Mouse (Mus musculus) 3T3-L1 (cell line): ENCODE data around the gene Vps8.

Experiments
- DNase-seq: peaks from one replicate; pipeline ENCODE4 v3.0.0-alpha.2; 2015; ENCODE audit warnings: low read depth, low spot score

Gene Vps8

GRCm38 (mm10) chr16:21478376-21478775, 55.5 kb downstream of the Vps8 start:
- DNase-seq: no peak

- no peak for DNase-seq
These were observed 60.9 kb downstream of the Vps8 start for GRCm38 (mm10) chr16:21483803-21484202.

- DNase-seq: no peak
These were observed 62.8 kb downstream of the Vps8 start for GRCm38 (mm10) chr16:21485716-21486115.

- DNase-seq: peak; percentile 78
These were observed 65.5 kb downstream of the Vps8 start for GRCm38 (mm10) chr16:21488413-21488812.

- no peak for DNase-seq
These were observed 69.4 kb downstream of the Vps8 start for GRCm38 (mm10) chr16:21492346-21492745.

- DNase-seq: no peak
These were observed 70.0 kb downstream of the Vps8 start for GRCm38 (mm10) chr16:21492894-21493293.

GRCm38 (mm10) chr16:21494681-21495080, 71.8 kb downstream of the Vps8 start:
- no peak for DNase-seq

GRCm38 (mm10) chr16:21496799-21497198, 73.9 kb downstream of the Vps8 start:
- DNase-seq: no peak

GRCm38 (mm10) chr16:21497627-21498026, 74.7 kb downstream of the Vps8 start:
- DNase-seq: no peak

GRCm38 (mm10) chr16:21498984-21499383, 76.1 kb downstream of the Vps8 start:
- peak; percentile 21 for DNase-seq

GRCm38 (mm10) chr16:21499656-21500055, 76.7 kb downstream of the Vps8 start:
- no peak for DNase-seq

- DNase-seq: no peak
These were observed 95.9 kb downstream of the Vps8 start for GRCm38 (mm10) chr16:21518833-21519232.

GRCm38 (mm10) chr16:21519785-21520184, 96.9 kb downstream of the Vps8 start:
- DNase-seq: no peak

- no peak for DNase-seq
These were observed 100.8 kb downstream of the Vps8 start for GRCm38 (mm10) chr16:21523738-21524137.

GRCm38 (mm10) chr16:21525376-21525775, 102.5 kb downstream of the Vps8 start:
- no peak for DNase-seq

GRCm38 (mm10) chr16:21527271-21528007, 104.5 kb downstream of the Vps8 start:
- DNase-seq: no peak

GRCm38 (mm10) chr16:21533503-21533902, 110.6 kb downstream of the Vps8 start:
- DNase-seq: no peak

GRCm38 (mm10) chr16:21536240-21537005, 113.5 kb downstream of the Vps8 start:
- DNase-seq: no peak

- DNase-seq: peak; percentile 11
These were observed 114.4 kb downstream of the Vps8 start for GRCm38 (mm10) chr16:21537312-21537711.

GRCm38 (mm10) chr16:21538889-21539288, 116.0 kb downstream of the Vps8 start:
- peak; percentile 43 for DNase-seq

GRCm38 (mm10) chr16:21542559-21542958, 119.6 kb downstream of the Vps8 start:
- no peak for DNase-seq

GRCm38 (mm10) chr16:21547446-21547845, 124.5 kb downstream of the Vps8 start:
- no peak for DNase-seq

GRCm38 (mm10) chr16:21549751-21550150, 126.8 kb downstream of the Vps8 start:
- no peak for DNase-seq
